Mouse (Mus musculus) limb, embryonic 15.5 days (tissue): ENCODE data around the gene Atp8a2. TPM values are rescaled to one million over a fixed set of nuclear protein-coding genes. Genes with fewer than 3 reads are reported as not detected.
A peak's percentile ranks its signal among the peaks of the same experiment; 100 is the strongest.

Source experiments
- ATAC-seq: fragments of 200-750 bp; cut with Nextera tagmentation; 2 replicates; pipeline ENCODE4 v1.8.0; 2017; ENCODE audit warnings: low read depth, moderate TSS enrichment; ENCODE audit not compliant: insufficient number of reproducible peaks, low FRiP score, low TSS enrichment
- H3K27ac ChIP-seq: fragments of 300-500 bp; sonication (generic); 2 replicates; pipeline ENCODE4 v1.5.1; 2015; ENCODE audit warnings: moderate library complexity, mild to moderate bottlenecking, inconsistent platforms
- H3K27me3 ChIP-seq: fragments of 300-500 bp; sonication (generic); 2 replicates; pipeline ENCODE4 v1.6.1; 2015; ENCODE audit warnings: inconsistent platforms
- H3K36me3 ChIP-seq: fragments of 300-500 bp; sonication (generic); 2 replicates; pipeline ENCODE4 v1.6.1; 2015; ENCODE audit warnings: inconsistent platforms
- H3K4me1 ChIP-seq: fragments of 300-500 bp; sonication (generic); 2 replicates; pipeline ENCODE4 v1.6.1; 2015; ENCODE audit warnings: inconsistent platforms
- H3K4me2 ChIP-seq: fragments of 300-500 bp; sonication (generic); 2 replicates; pipeline ENCODE4 v1.6.1; 2015; ENCODE audit warnings: mild to moderate bottlenecking, inconsistent platforms
- H3K4me3 ChIP-seq: fragments of 300-500 bp; sonication (generic); 2 replicates; pipeline ENCODE4 v1.5.1; 2015; ENCODE audit warnings: mild to moderate bottlenecking, inconsistent platforms
- H3K9ac ChIP-seq: fragments of 300-500 bp; sonication (generic); 2 replicates; pipeline ENCODE4 v1.6.1; 2015; ENCODE audit warnings: inconsistent platforms
- H3K9me3 ChIP-seq: fragments of 300-500 bp; sonication (generic); 2 replicates; pipeline ENCODE4 v1.6.1; 2016; ENCODE audit warnings: inconsistent platforms
- WGBS: fragments of 180-500 bp; shearing (Covaris S2); methylation state at CpG from one replicate; pipeline ENCODE4 v1.1.7; 2015; 5-methylcytosine and 5-hydroxymethylcytosine counted together
- polyA plus RNA-seq: library from polyadenylated mRNA; unstranded; fragments of >200 nt; fragmentation: Nextera tagmentation; extraction: Ambion mirVana; gene quantifications from 2 replicates; pipeline ENCODE4 v1.2.1, GENCODE M21; 2015

The Atp8a2 gene
- polyA plus RNA-seq, 1 experiment from 2014 or later = 1.0 TPM

GRCm38 (mm10) chr14:59978007-59978406 is 219.0 kb downstream of the Atp8a2 start:
- Histone ChIP-seq H3K9me3 (no peaks in the 10 kb centered on the region), H3K36me3 (no peaks in the 10 kb centered on the region), H3K4me3 (no peak overlapping the region), H3K4me1 (no peaks in the 10 kb centered on the region), H3K27me3 (no peaks in the 10 kb centered on the region), H3K9ac (no peak overlapping the region), H3K27ac (no peak overlapping the region), H3K4me2 (no peak overlapping the region)
- 62% methylated on average over 2 of the region's 2 CpGs for WGBS
- no peak for ATAC-seq

- Histone ChIP-seq H3K4me1 (peaks cover 11% of the 10 kb centered on the region; the same call in 1 of the 2 replicates), H3K9me3 (no peaks in the 10 kb centered on the region), H3K4me2 (no peak overlapping the region), H3K9ac (no peak overlapping the region), H3K27me3 (peaks cover 9% of the 10 kb centered on the region; the same call in 1 of the 2 replicates), H3K27ac (no peak overlapping the region), H3K4me3 (no peak overlapping the region), H3K36me3 (no peaks in the 10 kb centered on the region)
- WGBS = 34% methylated on average over 5 of the region's 5 CpGs
- ATAC-seq = no peak
Measured at GRCm38 (mm10) chr14:59971221-59971730, 225.7 kb downstream of the Atp8a2 start.

- no peak for ATAC-seq
- H3K36me3 ChIP-seq = no peaks in the 10 kb centered on the region
- H3K4me1 ChIP-seq = peaks cover 11% of the 10 kb centered on the region; the same call in 1 of the 2 replicates
- WGBS = 27% methylated on average over 7 of the region's 7 CpGs
- H3K27me3 ChIP-seq = peaks cover 9% of the 10 kb centered on the region; the same call in 1 of the 2 replicates
- H3K27ac ChIP-seq = no peak overlapping the region
- H3K9me3 ChIP-seq = no peaks in the 10 kb centered on the region
- no peak overlapping the region for H3K9ac ChIP-seq
- no peak overlapping the region for H3K4me3 ChIP-seq
- H3K4me2 ChIP-seq = no peak overlapping the region
Measured at GRCm38 (mm10) chr14:59969485-59970134, 227.4 kb downstream of the Atp8a2 start.

- Histone ChIP-seq H3K36me3 (no peaks in the 10 kb centered on the region), H3K4me2 (no peak overlapping the region), H3K4me3 (no peak overlapping the region), H3K9me3 (no peaks in the 10 kb centered on the region), H3K9ac (no peak overlapping the region), H3K4me1 (peaks cover 11% of the 10 kb centered on the region; the same call in 1 of the 2 replicates), H3K27me3 (peaks cover 9% of the 10 kb centered on the region; the same call in 1 of the 2 replicates), H3K27ac (no peak overlapping the region)
- no peak for ATAC-seq
- WGBS = 70% methylated on average over 8 of the region's 8 CpGs
Measured at GRCm38 (mm10) chr14:59967847-59968550, 229.0 kb downstream of the Atp8a2 start.

GRCm38 (mm10) chr14:59966981-59967380 is 230.0 kb downstream of the Atp8a2 start:
- Histone ChIP-seq H3K36me3 (no peaks in the 10 kb centered on the region), H3K4me3 (no peak overlapping the region), H3K27ac (no peak overlapping the region), H3K9ac (no peak overlapping the region), H3K4me2 (no peak overlapping the region), H3K27me3 (peaks cover 9% of the 10 kb centered on the region; the same call in 1 of the 2 replicates), H3K4me1 (peaks cover 11% of the 10 kb centered on the region; the same call in 1 of the 2 replicates), H3K9me3 (no peaks in the 10 kb centered on the region)
- WGBS = 81% methylated on average over 4 of the region's 4 CpGs
- no peak for ATAC-seq

GRCm38 (mm10) chr14:59964569-59964968 is 232.4 kb downstream of the Atp8a2 start:
- peaks cover 15% of the 10 kb centered on the region for H3K4me1 ChIP-seq
- no peaks in the 10 kb centered on the region for H3K9me3 ChIP-seq

GRCm38 (mm10) chr14:59960961-59961360 is 236.0 kb downstream of the Atp8a2 start:
- Histone ChIP-seq H3K4me2 (no peak overlapping the region), H3K9me3 (no peaks in the 10 kb centered on the region), H3K9ac (no peak overlapping the region), H3K27me3 (no peaks in the 10 kb centered on the region), H3K27ac (no peak overlapping the region), H3K4me3 (no peak overlapping the region), H3K4me1 (peaks cover 14% of the 10 kb centered on the region), H3K36me3 (no peaks in the 10 kb centered on the region)
- 66% methylated on average over 9 of the region's 9 CpGs for WGBS
- ATAC-seq = no peak

More at GRCm38 (mm10) chr14:59964569-59964968, 232.4 kb downstream of the Atp8a2 start:
- WGBS = 90% methylated on average over 5 of the region's 5 CpGs
- Histone ChIP-seq H3K36me3 (no peaks in the 10 kb centered on the region), H3K4me2 (no peak overlapping the region), H3K4me3 (no peak overlapping the region), H3K27ac (no peak overlapping the region), H3K9ac (no peak overlapping the region), H3K27me3 (no peaks in the 10 kb centered on the region)
- ATAC-seq = no peak

GRCm38 (mm10) chr14:59960214-59960890 is 236.6 kb downstream of the Atp8a2 start:
- Histone ChIP-seq H3K27ac (no peak overlapping the region), H3K36me3 (no peaks in the 10 kb centered on the region), H3K4me3 (no peak overlapping the region), H3K27me3 (no peaks in the 10 kb centered on the region), H3K4me1 (peaks cover 14% of the 10 kb centered on the region), H3K4me2 (no peak overlapping the region), H3K9me3 (no peaks in the 10 kb centered on the region), H3K9ac (no peak overlapping the region)
- WGBS = 65% methylated on average over 9 of the region's 9 CpGs
- ATAC-seq = no peak

GRCm38 (mm10) chr14:59959723-59960122 is 237.3 kb downstream of the Atp8a2 start:
- H3K27me3 ChIP-seq = no peaks in the 10 kb centered on the region
- no peak for ATAC-seq
- peaks cover 14% of the 10 kb centered on the region for H3K4me1 ChIP-seq
- no peaks in the 10 kb centered on the region for H3K36me3 ChIP-seq
- 27% methylated on average over 8 of the region's 8 CpGs for WGBS
- no peak overlapping the region for H3K4me3 ChIP-seq
- no peak overlapping the region for H3K9ac ChIP-seq
- H3K4me2 ChIP-seq = no peak overlapping the region
- H3K9me3 ChIP-seq = no peaks in the 10 kb centered on the region
- no peak overlapping the region for H3K27ac ChIP-seq

- ATAC-seq = no peak
Measured at GRCm38 (mm10) chr14:59949983-59950382, 247.0 kb downstream of the Atp8a2 start.

GRCm38 (mm10) chr14:59942864-59943611 is 253.9 kb downstream of the Atp8a2 start:
- no peak overlapping the region for H3K4me2 ChIP-seq
- no peaks in the 10 kb centered on the region for H3K9me3 ChIP-seq
- 17% methylated on average over 7 of the region's 7 CpGs for WGBS
- H3K27me3 ChIP-seq = peaks cover 13% of the 10 kb centered on the region; the same call in 1 of the 2 replicates
- ATAC-seq = peak; percentile 75; the same call in 1 of the 2 replicates
- no peak overlapping the region for H3K4me3 ChIP-seq
- peaks cover 8% of the 10 kb centered on the region; the same call in 1 of the 2 replicates for H3K4me1 ChIP-seq
- H3K9ac ChIP-seq = no peak overlapping the region
- no peak overlapping the region for H3K27ac ChIP-seq
- H3K36me3 ChIP-seq = no peaks in the 10 kb centered on the region

More at GRCm38 (mm10) chr14:59949983-59950382, 247.0 kb downstream of the Atp8a2 start:
- H3K9me3 ChIP-seq = no peaks in the 10 kb centered on the region
- WGBS = 14% methylated on average over 5 of the region's 5 CpGs
- no peaks in the 10 kb centered on the region for H3K4me1 ChIP-seq
- H3K27me3 ChIP-seq = no peaks in the 10 kb centered on the region
- H3K9ac ChIP-seq = no peak overlapping the region
- no peak overlapping the region for H3K4me3 ChIP-seq
- no peaks in the 10 kb centered on the region for H3K36me3 ChIP-seq
- H3K27ac ChIP-seq = no peak overlapping the region
- no peak overlapping the region for H3K4me2 ChIP-seq
